Mouse (Mus musculus): ENCODE data around the gene Gm10188. TPM values are rescaled to one million over a fixed set of nuclear protein-coding genes. Genes with fewer than 3 reads are reported as not detected.
A peak's percentile ranks its signal among the peaks of the same experiment; 100 is the strongest.

The Gm10188 gene
- total and polyA plus RNA-seq, 2 experiments from 2014 or later: not detected

- DNase-seq (no peak), ATAC-seq (no peak)
- Histone ChIP-seq H3K9ac (no peak overlapping the region), H3K27ac (ENCODE audit: low read depth, low read length) (no peak overlapping the region), H3K4me3 (ENCODE audit: low read depth, low read length) (no peak overlapping the region), H3K4me1 (ENCODE audit: insufficient read depth) (peaks cover 56% of the 10 kb centered on the region), H3K4me2 (ENCODE audit: low read depth) (no peak overlapping the region), H3K9me3 (ENCODE audit: low read length) (no peaks in the 10 kb centered on the region), H3K36me3 (ENCODE audit: insufficient read depth) (no peaks in the 10 kb centered on the region), H3K27me3 (ENCODE audit: insufficient read depth, low read length) (no peaks in the 10 kb centered on the region)
- 17% methylated on average over 7 of the region's 7 CpGs for WGBS
- TF ChIP-seq CTCF (IDR thresholded peaks at IDR 0.05; ENCODE audit: low read depth): no peak
These were observed 33.2 kb downstream of the Gm10188 start for GRCm38 (mm10) chr1:132196337-132196736.

DNA sequence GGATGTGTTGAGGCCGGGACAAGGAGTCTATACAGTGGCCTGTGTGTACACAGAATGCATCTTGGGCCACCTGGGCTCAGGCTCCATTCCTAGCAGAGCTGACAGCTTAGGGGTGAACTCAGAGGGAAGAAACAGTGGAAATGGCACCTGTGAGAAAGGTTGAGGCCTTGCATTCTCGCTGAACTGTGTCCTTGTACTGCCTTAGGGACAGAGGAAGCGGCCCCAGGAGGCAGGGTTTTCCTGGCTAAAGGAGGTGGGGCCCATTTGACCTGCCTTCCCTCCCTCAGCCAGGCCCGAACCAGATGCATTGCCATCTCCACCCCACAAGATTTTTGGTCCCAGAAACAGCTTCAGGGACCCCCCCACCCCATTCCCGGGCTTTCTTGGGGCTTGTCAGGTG, 33.9 kb downstream of the Gm10188 start:
- H3K9ac ChIP-seq: no peak overlapping the region
- WGBS: 47% methylated on average over 5 of the region's 5 CpGs
- H3K36me3 ChIP-seq (ENCODE audit: insufficient read depth): no peaks in the 10 kb centered on the region
- H3K4me2 ChIP-seq (ENCODE audit: low read depth): no peak overlapping the region
- DNase-seq (no peak), ATAC-seq (no peak)
- H3K4me1 ChIP-seq (ENCODE audit: insufficient read depth): peaks cover 54% of the 10 kb centered on the region
- no peak for TF ChIP-seq CTCF (IDR thresholded peaks at IDR 0.05; ENCODE audit: low read depth)
- H3K4me3 ChIP-seq (ENCODE audit: low read depth, low read length): no peak overlapping the region
- H3K27me3 ChIP-seq (ENCODE audit: insufficient read depth, low read length): no peaks in the 10 kb centered on the region
- H3K27ac ChIP-seq (ENCODE audit: low read depth, low read length): no peak overlapping the region
- H3K9me3 ChIP-seq (ENCODE audit: low read length): no peaks in the 10 kb centered on the region

DNA sequence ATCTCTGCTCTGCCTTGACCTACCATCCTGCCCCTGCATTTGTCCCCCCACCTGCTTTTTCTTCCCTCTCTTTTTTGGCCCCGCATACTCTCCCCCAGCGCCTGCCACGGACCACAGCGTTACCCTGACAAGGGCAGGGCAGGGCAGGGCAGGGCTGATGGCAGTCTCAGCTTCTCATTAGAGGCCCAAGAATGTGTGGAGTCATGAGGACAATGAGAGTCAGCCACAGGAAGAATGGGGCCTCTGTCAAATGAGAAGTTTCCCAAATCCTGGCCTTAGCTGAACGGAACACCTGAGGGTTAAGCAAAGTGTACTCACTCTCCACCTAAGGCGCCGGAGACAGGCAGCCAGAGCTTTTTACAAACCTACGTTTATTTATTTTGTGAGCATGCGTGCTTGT, 34.5 kb downstream of the Gm10188 start:
- Histone ChIP-seq H3K4me3 (ENCODE audit: low read depth, low read length) (no peak overlapping the region), H3K9ac (no peak overlapping the region), H3K4me2 (ENCODE audit: low read depth) (no peak overlapping the region), H3K9me3 (ENCODE audit: low read length) (no peaks in the 10 kb centered on the region), H3K36me3 (ENCODE audit: insufficient read depth) (no peaks in the 10 kb centered on the region), H3K27me3 (ENCODE audit: insufficient read depth, low read length) (no peaks in the 10 kb centered on the region), H3K27ac (ENCODE audit: low read depth, low read length) (no peak overlapping the region), H3K4me1 (ENCODE audit: insufficient read depth) (peaks cover 51% of the 10 kb centered on the region)
- no peak for TF ChIP-seq CTCF (IDR thresholded peaks at IDR 0.05; ENCODE audit: low read depth)
- WGBS: 38% methylated on average over 9 of the region's 9 CpGs
- ATAC-seq: no peak
- DNase-seq: no peak

DNA sequence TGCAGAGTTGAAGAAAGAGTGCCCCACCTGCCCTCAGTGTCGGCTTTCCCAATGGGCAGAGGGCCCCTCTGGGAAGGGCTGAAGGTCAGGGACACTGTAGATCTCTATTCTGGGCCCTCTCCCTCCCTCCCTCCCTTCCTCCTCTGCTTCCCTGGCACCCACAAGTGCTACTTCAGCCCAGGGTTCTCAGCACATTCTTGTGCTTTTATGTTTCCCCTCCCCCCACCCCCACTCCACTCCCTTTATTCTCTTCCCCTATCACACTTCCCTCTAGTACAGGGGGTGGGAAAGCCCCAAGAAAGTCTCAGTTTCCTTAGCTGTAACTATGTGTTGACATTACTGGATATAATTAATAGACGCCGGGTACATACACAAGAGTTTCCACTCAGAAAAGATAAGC, 34.9 kb downstream of the Gm10188 start:
- H3K27ac ChIP-seq (ENCODE audit: low read depth, low read length): no peak overlapping the region
- 0 out of 2 replicates have a peak, but pooled peaks cover under 1% of the 10 kb centered on the region for H3K27me3 ChIP-seq (ENCODE audit: insufficient read depth, low read length)
- H3K4me2 ChIP-seq (ENCODE audit: low read depth): peak overlapping the region; percentile 19
- TF ChIP-seq CTCF (IDR thresholded peaks at IDR 0.05; ENCODE audit: low read depth): no peak
- H3K36me3 ChIP-seq (ENCODE audit: insufficient read depth): no peaks in the 10 kb centered on the region
- no peak for ATAC-seq
- WGBS: 47% methylated on average over 3 of the region's 3 CpGs
- H3K9me3 ChIP-seq (ENCODE audit: low read length): no peaks in the 10 kb centered on the region
- no peak overlapping the region for H3K4me3 ChIP-seq (ENCODE audit: low read depth, low read length)
- peaks cover 47% of the 10 kb centered on the region for H3K4me1 ChIP-seq (ENCODE audit: insufficient read depth)
- DNase-seq: no peak
- H3K9ac ChIP-seq: no peak overlapping the region

DNA sequence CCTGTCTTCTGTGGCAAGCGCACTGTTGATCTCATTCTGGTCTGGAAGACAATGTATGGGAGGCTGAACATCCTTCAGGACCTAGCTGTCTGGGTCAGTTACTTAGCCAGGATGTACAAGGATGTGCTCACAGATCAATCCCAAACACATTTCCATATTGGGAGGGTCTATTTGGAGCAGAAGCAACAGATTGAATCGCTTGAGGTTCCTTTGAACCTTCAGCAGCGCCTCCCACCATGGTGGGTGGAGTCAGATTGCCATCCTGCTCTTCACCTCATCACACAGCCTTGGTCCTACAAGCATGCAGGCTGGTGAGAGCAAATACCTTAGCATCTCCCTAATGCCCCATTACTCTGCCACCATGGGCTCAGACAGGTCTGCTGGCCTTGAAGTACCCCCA, 35.8 kb downstream of the Gm10188 start:
- no peak for TF ChIP-seq CTCF (IDR thresholded peaks at IDR 0.05; ENCODE audit: low read depth)
- Histone ChIP-seq H3K27ac (ENCODE audit: low read depth, low read length) (peak overlapping the region; percentile 15; the same call in 1 of the 2 replicates), H3K27me3 (ENCODE audit: insufficient read depth, low read length) (0 out of 2 replicates have a peak, but pooled peaks cover 2% of the 10 kb centered on the region), H3K9ac (peak overlapping the region; percentile 99; the same call in 1 of the 2 replicates), H3K4me1 (ENCODE audit: insufficient read depth) (peaks cover 42% of the 10 kb centered on the region), H3K9me3 (ENCODE audit: low read length) (no peaks in the 10 kb centered on the region), H3K4me2 (ENCODE audit: low read depth) (peak overlapping the region; percentile 61), H3K4me3 (ENCODE audit: low read depth, low read length) (0 out of 2 replicates have a peak overlapping the region, but pooled peaks have one; percentile 87), H3K36me3 (ENCODE audit: insufficient read depth) (no peaks in the 10 kb centered on the region)
- WGBS: 69% methylated on average over 3 of the region's 3 CpGs
- DNase-seq: no peak
- ATAC-seq: no peak

DNA sequence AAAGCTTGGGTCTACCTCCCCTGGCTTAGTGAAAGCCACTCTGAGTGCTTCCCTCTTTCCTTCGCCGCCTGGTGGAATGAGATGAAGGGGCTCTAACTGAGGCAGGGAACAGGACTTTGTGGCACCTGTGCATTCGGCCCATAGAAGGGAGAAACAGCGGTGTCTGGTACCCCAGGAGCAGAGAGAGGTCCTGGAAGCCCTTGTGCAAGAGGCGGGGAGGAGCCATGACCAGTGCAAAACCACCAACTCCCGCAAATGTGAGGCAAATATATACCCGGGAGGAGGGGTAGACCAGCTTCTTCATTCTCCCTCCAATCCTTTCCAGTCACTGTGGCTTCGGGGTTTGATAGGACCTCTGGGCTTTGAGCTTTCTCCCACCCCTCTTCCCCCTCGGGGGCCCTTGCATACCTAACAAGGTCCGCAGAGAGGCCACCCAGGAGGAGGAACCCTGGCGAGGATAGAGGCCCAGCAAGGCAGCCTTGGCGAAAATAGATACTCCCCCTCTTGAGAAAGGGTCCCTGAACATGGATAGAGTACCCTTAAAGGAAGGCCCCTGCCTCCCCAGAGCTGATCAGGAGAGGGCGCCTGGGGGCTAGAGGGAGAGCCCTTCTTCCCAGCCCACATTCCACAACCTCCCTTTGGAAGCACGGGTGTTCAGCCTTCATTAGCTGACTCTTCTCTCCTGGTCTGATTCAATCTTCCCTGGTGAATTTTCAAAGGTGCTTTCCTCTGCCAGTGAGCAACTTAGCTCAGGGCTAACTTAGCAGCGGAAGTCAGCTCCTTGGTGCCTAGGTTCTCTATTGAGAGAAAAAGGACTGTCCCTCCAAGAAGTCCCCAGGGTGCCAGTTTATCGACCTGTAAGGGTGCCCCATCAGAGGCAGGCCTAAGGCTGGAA, 37.5 kb downstream of the Gm10188 start:
- Histone ChIP-seq H3K9me3 (ENCODE audit: low read length) (no peaks in the 10 kb centered on the region), H3K27ac (ENCODE audit: low read depth, low read length) (peak overlapping the region; percentile 99), H3K9ac (peak overlapping the region; percentile 99), H3K27me3 (ENCODE audit: insufficient read depth, low read length) (0 out of 2 replicates have a peak, but pooled peaks cover 2% of the 10 kb centered on the region), H3K4me3 (ENCODE audit: low read depth, low read length) (peak overlapping the region; percentile 87), H3K36me3 (ENCODE audit: insufficient read depth) (no peaks in the 10 kb centered on the region), H3K4me2 (ENCODE audit: low read depth) (peak overlapping the region; percentile 61), H3K4me1 (ENCODE audit: insufficient read depth) (peaks cover 36% of the 10 kb centered on the region)
- DNase-seq (peak; percentile 83), ATAC-seq (peak; percentile 63)
- TF ChIP-seq CTCF (IDR thresholded peaks at IDR 0.05; ENCODE audit: low read depth): peak; percentile 70
- WGBS: 4% methylated on average over 15 of the region's 16 CpGs

Data from forebrain, postnatal 0 days (tissue).